Mouse (Mus musculus) ES-Bruce4 (cell line): ENCODE measurements around the gene Pigk. TPM values are rescaled to one million over a fixed set of nuclear protein-coding genes. Genes with fewer than 3 reads are reported as not detected.

Source experiments
- H3K27ac ChIP-seq: 2 replicates; pipeline ENCODE4 v1.5.1; 2012; ENCODE audit warnings: low read length, inconsistent platforms; ENCODE audit not compliant: insufficient read depth
- H3K27me3 ChIP-seq: 2 replicates; pipeline ENCODE4 v1.6.1; 2012; ENCODE audit warnings: mild to moderate bottlenecking, low read length, inconsistent platforms; ENCODE audit not compliant: control insufficient read depth, poor library complexity, insufficient read depth, severe bottlenecking
- H3K36me3 ChIP-seq: 2 replicates; pipeline ENCODE4 v1.6.1; 2012; ENCODE audit warnings: inconsistent platforms, mild to moderate bottlenecking, low read length, moderate library complexity; ENCODE audit not compliant: control insufficient read depth, poor library complexity, insufficient read depth, severe bottlenecking
- H3K4me1 ChIP-seq: one replicate; pipeline ENCODE4 v1.8.1; 2011; ENCODE audit warnings: low read length; ENCODE audit not compliant: control insufficient read depth, insufficient read depth
- H3K4me3 ChIP-seq: 2 replicates; pipeline ENCODE4 v1.5.1; 2011; ENCODE audit warnings: low read depth, mild to moderate bottlenecking, low read length
- H3K9ac ChIP-seq: 2 replicates; pipeline ENCODE4 v1.6.1; 2012; ENCODE audit warnings: low read depth, mild to moderate bottlenecking, inconsistent platforms; ENCODE audit not compliant: poor library complexity, severe bottlenecking
- H3K9me3 ChIP-seq: replicated peaks from 2 replicates; pipeline ENCODE4 v1.6.1; 2012; ENCODE audit warnings: mild to moderate bottlenecking, low read length, inconsistent platforms; ENCODE audit not compliant: control insufficient read depth, poor library complexity, insufficient read depth, severe bottlenecking
- CTCF ChIP-seq: IDR thresholded peaks from one replicate; pipeline ENCODE4 v1.8.1; 2011; ENCODE audit warnings: low read depth, low read length
- EP300 ChIP-seq: IDR thresholded peaks from 2 replicates; pipeline ENCODE4 v1.6.1; 2011; ENCODE audit warnings: low read depth, low read length; ENCODE audit not compliant: insufficient read depth
- POLR2A ChIP-seq: IDR thresholded peaks from one replicate; pipeline ENCODE4 v1.8.1; 2011; ENCODE audit warnings: low read length; ENCODE audit not compliant: insufficient read depth
- polyA plus RNA-seq: library from polyadenylated mRNA; stranded (reverse); fragments of >200 nt; gene quantifications from 2 replicates; pipeline ENCODE4 v1.2.4, GENCODE M21; 2011; ENCODE audit warnings: low read depth; ENCODE audit not compliant: missing spikeins, insufficient read depth, insufficient read length

Gene Pigk
- polyA plus RNA-seq, 1 experiment: 23.8 TPM

DNA sequence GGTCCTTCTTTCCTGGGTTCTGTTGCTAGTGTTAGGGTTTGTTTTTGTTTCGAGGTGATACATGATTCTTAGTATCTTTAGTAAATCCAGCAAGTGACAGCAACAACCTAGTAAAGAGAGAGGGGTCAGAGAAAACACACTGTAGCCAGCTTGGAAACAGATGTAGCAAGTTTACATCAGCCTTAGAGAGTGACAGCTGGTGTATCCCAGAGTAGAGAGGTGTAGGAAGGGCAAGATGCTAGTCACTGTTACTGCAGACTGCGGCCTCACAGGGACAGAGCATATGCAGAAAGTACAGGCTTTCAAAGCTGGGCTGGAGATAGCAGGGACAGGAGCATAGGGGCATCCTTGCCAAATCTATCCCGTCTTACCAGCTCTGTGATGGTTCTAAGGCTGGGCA is 44.1 kb upstream of the Pigk start:
- TF ChIP-seq EP300: no peak
- no peak for TF ChIP-seq CTCF
- TF ChIP-seq POLR2A: no peak
- Histone ChIP-seq H3K36me3 (no peaks in the 10 kb centered on the region), H3K9ac (no peak overlapping the region), H3K9me3 (no peaks in the 10 kb centered on the region), H3K27me3 (peaks cover 12% of the 10 kb centered on the region), H3K4me3 (no peak overlapping the region), H3K4me1 (no peaks in the 10 kb centered on the region), H3K27ac (no peak overlapping the region)

GRCm38 (mm10) chr3:152674663-152675062 is 39.2 kb upstream of the Pigk start:
- Histone ChIP-seq H3K9me3 (no peaks in the 10 kb centered on the region), H3K4me3 (no peak overlapping the region), H3K4me1 (no peaks in the 10 kb centered on the region), H3K27ac (no peak overlapping the region), H3K27me3 (no peaks in the 10 kb centered on the region), H3K36me3 (no peaks in the 10 kb centered on the region), H3K9ac (no peak overlapping the region)
- no peak for TF ChIP-seq POLR2A
- no peak for TF ChIP-seq EP300
- TF ChIP-seq CTCF: no peak

GRCm38 (mm10) chr3:152688532-152688931 is 25.4 kb upstream of the Pigk start:
- H3K27ac ChIP-seq: no peak overlapping the region
- TF ChIP-seq CTCF: no peak
- TF ChIP-seq POLR2A: no peak
- TF ChIP-seq EP300: no peak
- no peaks in the 10 kb centered on the region for H3K9me3 ChIP-seq
- H3K4me1 ChIP-seq: no peaks in the 10 kb centered on the region
- H3K9ac ChIP-seq: no peak overlapping the region
- no peaks in the 10 kb centered on the region for H3K36me3 ChIP-seq
- no peaks in the 10 kb centered on the region for H3K27me3 ChIP-seq
- H3K4me3 ChIP-seq: no peak overlapping the region

DNA sequence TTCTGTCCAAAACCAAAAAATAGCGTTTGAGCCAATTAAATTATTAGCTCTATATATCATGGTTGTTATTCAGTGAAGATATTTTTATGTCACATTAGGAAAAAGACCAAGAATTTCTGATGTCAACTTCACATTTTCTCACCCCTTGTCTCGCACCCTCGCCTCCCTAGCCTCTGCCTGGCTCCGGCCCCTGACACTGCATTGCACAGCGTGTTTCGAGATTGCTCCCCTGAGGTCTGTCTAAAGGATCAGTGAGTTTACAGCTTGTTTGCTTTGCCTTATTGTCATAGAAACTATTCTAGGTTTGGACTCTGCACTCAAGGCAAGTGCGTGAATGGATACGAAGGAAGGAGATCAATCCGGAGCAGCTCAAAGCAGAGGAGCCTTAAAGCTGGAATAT is 24.8 kb upstream of the Pigk start:
- Histone ChIP-seq H3K36me3 (no peaks in the 10 kb centered on the region), H3K9ac (no peak overlapping the region), H3K4me3 (no peak overlapping the region), H3K27ac (no peak overlapping the region), H3K9me3 (no peaks in the 10 kb centered on the region), H3K4me1 (no peaks in the 10 kb centered on the region), H3K27me3 (no peaks in the 10 kb centered on the region)
- TF ChIP-seq EP300: no peak
- no peak for TF ChIP-seq CTCF
- TF ChIP-seq POLR2A: no peak

GRCm38 (mm10) chr3:152694950-152695349 is 18.9 kb upstream of the Pigk start:
- H3K4me1 ChIP-seq: no peaks in the 10 kb centered on the region
- H3K27me3 ChIP-seq: no peaks in the 10 kb centered on the region
- H3K4me3 ChIP-seq: no peak overlapping the region
- no peak overlapping the region for H3K27ac ChIP-seq
- H3K9me3 ChIP-seq: no peaks in the 10 kb centered on the region
- no peaks in the 10 kb centered on the region for H3K36me3 ChIP-seq
- TF ChIP-seq POLR2A (no peak), EP300 (no peak), CTCF (no peak)
- H3K9ac ChIP-seq: no peak overlapping the region

GRCm38 (mm10) chr3:152698017-152698416 is 15.9 kb upstream of the Pigk start:
- no peak for TF ChIP-seq POLR2A
- TF ChIP-seq CTCF: no peak
- TF ChIP-seq EP300: no peak
- H3K9me3 ChIP-seq: no peaks in the 10 kb centered on the region
- no peak overlapping the region for H3K9ac ChIP-seq
- H3K27me3 ChIP-seq: no peaks in the 10 kb centered on the region
- H3K4me1 ChIP-seq: no peaks in the 10 kb centered on the region
- H3K27ac ChIP-seq: no peak overlapping the region
- no peak overlapping the region for H3K4me3 ChIP-seq
- H3K36me3 ChIP-seq: no peaks in the 10 kb centered on the region
